Mouse (Mus musculus): ENCODE data around the gene Zfp534. TPM values are rescaled to one million over a fixed set of nuclear protein-coding genes. Genes with fewer than 3 reads are reported as not detected.

Gene Zfp534
- 2.7 TPM for polyA plus RNA-seq (2014; fragmentation: Illumina TruSeq; extraction: RNeasy Lipid Tissue Mini Kit (QIAGEN cat#74804))

GRCm38 (mm10) chr4:147702453-147702852 lies at the start of gene Zfp534:
Gene Zfp534 (minus strand): TSS chr4:147702553.

GRCm38 (mm10) chr4:147642413-147642812 lies 59.9 kb downstream of the Zfp534 start, which contains the start of gene Zfp979:
Gene Zfp979 (minus strand): TSS chr4:147642513.

Other genes starting within 250 kb of the Zfp534 start
- 95.9 TPM for gene Zfp982, start 210.1 kb downstream of the Zfp534 start, polyA plus RNA-seq (2014; fragmentation: Illumina TruSeq; extraction: RNeasy Lipid Tissue Mini Kit (QIAGEN cat#74804))
- 2.1 TPM for gene Gm16503, start 162.3 kb downstream of the Zfp534 start, polyA plus RNA-seq (2014; fragmentation: Illumina TruSeq; extraction: RNeasy Lipid Tissue Mini Kit (QIAGEN cat#74804))
- 0.97 TPM for gene Zfp985, start 149.3 kb downstream of the Zfp534 start, polyA plus RNA-seq (2014; fragmentation: Illumina TruSeq; extraction: RNeasy Lipid Tissue Mini Kit (QIAGEN cat#74804))
- 73.2 TPM for gene Zfp979, start 60.0 kb downstream of the Zfp534 start, polyA plus RNA-seq (2014; fragmentation: Illumina TruSeq; extraction: RNeasy Lipid Tissue Mini Kit (QIAGEN cat#74804))
- 125 TPM for gene Zfp984, start 107.2 kb upstream of the Zfp534 start, polyA plus RNA-seq (2014; fragmentation: Illumina TruSeq; extraction: RNeasy Lipid Tissue Mini Kit (QIAGEN cat#74804))
- gene Zfp933, start 145.8 kb upstream of the Zfp534 start, polyA plus RNA-seq (2014; fragmentation: Illumina TruSeq; extraction: RNeasy Lipid Tissue Mini Kit (QIAGEN cat#74804)) = 39.9 TPM
- not detected for gene Miip, start 166.3 kb upstream of the Zfp534 start, polyA plus RNA-seq (2014; fragmentation: Illumina TruSeq; extraction: RNeasy Lipid Tissue Mini Kit (QIAGEN cat#74804))
- 7.5 TPM for gene Fv1, start 166.4 kb upstream of the Zfp534 start, polyA plus RNA-seq (2014; fragmentation: Illumina TruSeq; extraction: RNeasy Lipid Tissue Mini Kit (QIAGEN cat#74804))
- 11.8 TPM for gene Mfn2, start 202.2 kb upstream of the Zfp534 start, polyA plus RNA-seq (2014; fragmentation: Illumina TruSeq; extraction: RNeasy Lipid Tissue Mini Kit (QIAGEN cat#74804))
- 3.3 TPM for gene Plod1, start 234.2 kb upstream of the Zfp534 start, polyA plus RNA-seq (2014; fragmentation: Illumina TruSeq; extraction: RNeasy Lipid Tissue Mini Kit (QIAGEN cat#74804))
- 10.2 TPM for gene 2510039O18Rik, start 238.3 kb upstream of the Zfp534 start, polyA plus RNA-seq (2014; fragmentation: Illumina TruSeq; extraction: RNeasy Lipid Tissue Mini Kit (QIAGEN cat#74804))

Measured in ovary, adult 10 weeks (tissue).